Mouse (Mus musculus): ENCODE data around the gene L3hypdh. TPM values are rescaled to one million over a fixed set of nuclear protein-coding genes. Genes with fewer than 3 reads are reported as not detected.

L3hypdh gene
- total and polyA plus RNA-seq, 3 experiments = 0.12 TPM; not detected in 2

- no peak for TF ChIP-seq MAZ (IDR thresholded peaks at IDR 0.05; ENCODE audit: low read depth, low read length)
- no peak for TF ChIP-seq E2F4 (IDR thresholded peaks at IDR 0.05; ENCODE audit: insufficient replicate concordance, low read depth, low read length)
- TF ChIP-seq TBP (conservative IDR thresholded peaks at IDR 0.05; ENCODE audit: low read depth, low read length) = no peak
- no peak for TF ChIP-seq ZKSCAN1 (IDR thresholded peaks at IDR 0.05; ENCODE audit: borderline replicate concordance, low read depth, low read length)
- TF ChIP-seq JUN (IDR thresholded peaks at IDR 0.05; ENCODE audit: insufficient read depth, low read depth, low read length) = no peak
- TF ChIP-seq EP300 (IDR thresholded peaks at IDR 0.05; ENCODE audit: low read length) = no peak
- TF ChIP-seq USF1 (IDR thresholded peaks at IDR 0.05; ENCODE audit: low read depth, low read length) = no peak
- no peak for TF ChIP-seq USF2 (conservative IDR thresholded peaks at IDR 0.05; ENCODE audit: low read depth, low read length)
- TF ChIP-seq HCFC1 (IDR thresholded peaks at IDR 0.05; ENCODE audit: low read depth, low read length) = 0 out of 2 replicates have a peak, but pooled peaks have one; percentile 19
- TF ChIP-seq SMC3 (IDR thresholded peaks at IDR 0.05; ENCODE audit: low read depth, low read length) = peak; percentile 54
- TF ChIP-seq KAT2A (IDR thresholded peaks at IDR 0.05; ENCODE audit: insufficient replicate concordance, low read length) = no peak
- no peak; the same call in 1 of the 2 replicates for TF ChIP-seq UBTF (IDR thresholded peaks at IDR 0.05; ENCODE audit: low read depth, low read length)
- TF ChIP-seq CHD2 (IDR thresholded peaks at IDR 0.05; ENCODE audit: low read length) = no peak
Observed at GRCm38 (mm10) chr12:72070327-72071269, 14.6 kb downstream of the L3hypdh start, which contains the start of gene Gpr135 (continued).

- dilution Hi-C loops (cut with MboI; ENCODE audit: extremely low pct_ligation_motif_present, extremely low pct_unique_long_range_greater_than_20kb, low sequenced_read_pairs) (no loop called here), in situ Hi-C loops (cut with MboI; ENCODE audit: low pct_ligation_motif_present, low pct_unique_long_range_greater_than_20kb, low sequenced_read_pairs) (no loop called here)
- H3K27me3 ChIP-seq (replicated peaks) = peaks cover 4% of the 10 kb centered on the region
- peaks cover 0 to 12% of the 10 kb centered on the region in 2 experiments; a peak in 2 of 4 replicates for H3K4me1 ChIP-seq (ENCODE audit: control insufficient read depth in 1 of 2, insufficient read depth in 2 of 2)
- H3K4me2 ChIP-seq (ENCODE audit: insufficient read depth, low read depth, poor library complexity, severe bottlenecking) = peak overlapping the region; percentile 65; the same call in 1 of the 2 replicates
- TF ChIP-seq BHLHE40 (IDR thresholded peaks at IDR 0.05; ENCODE audit: low read depth, low read length) (0 out of 2 replicates have a peak, but pooled peaks have one; percentile 23), SIN3A (IDR thresholded peaks at IDR 0.05; ENCODE audit: low read length) (0 out of 2 replicates have a peak, but pooled peaks have one; percentile 7), CHD2 (IDR thresholded peaks at IDR 0.05; ENCODE audit: low read length) (no peak), HCFC1 (IDR thresholded peaks at IDR 0.05; ENCODE audit: low read depth, low read length) (no peak)
- H3K79me2 ChIP-seq (replicated peaks; ENCODE audit: control insufficient read depth, extremely low read depth, insufficient read depth, poor library complexity, severe bottlenecking) = no peaks in the 10 kb centered on the region
- no peak overlapping the region for H3K9ac ChIP-seq (ENCODE audit: insufficient read depth, low read depth)
- DNase-seq (ENCODE audit: extremely low read depth) = no peak
- H3K4me3 ChIP-seq (replicated peaks in 1 of 3; ENCODE audit: low read depth in 2 of 3, low read length in 2 of 3, poor library complexity in 1 of 3) = peak overlapping the region in 1 of 3 experiments; percentile 44
- no peak overlapping the region for H3K27ac ChIP-seq (ENCODE audit: insufficient read depth, low read depth)
- no peaks in the 10 kb centered on the region for H3K36me3 ChIP-seq (replicated peaks in 1 of 2; ENCODE audit: control insufficient read depth in 1 of 2, insufficient read depth in 1 of 2, low read length in 1 of 2)
- peaks cover 18% of the 10 kb centered on the region for H3K9me3 ChIP-seq (replicated peaks; ENCODE audit: low read length)
Observed at GRCm38 (mm10) chr12:72069626-72070326, 15.5 kb downstream of the L3hypdh start.
